Comparison of ENCODE assay signal across 28 mouse cellular contexts in genomic region chr5:75461368-75461767, GRCm38 (mm10).
DNase-seq lines count a peak whose midpoint lies in the region; ATAC-seq and TF ChIP-seq lines count a peak whose summit lies in the region.
"Had no signal": no experiment of that assay in that cellular context is flagged by ENCODE, and none has a peak within 500 bp of the region (broad histone marks: within the 10 kb centered on the region; RNA-seq: fewer than 3 reads in every experiment).

No protein-coding gene starts in this region.

- H3K27me3 ChIP-seq in MEL (ENCODE audit: control insufficient read depth in 1 of 2, insufficient read depth in 2 of 2, low read length in 2 of 2): no peaks in the 10 kb centered on the region
- H3K27me3 ChIP-seq in liver, embryonic 14.5 days (ENCODE audit: control insufficient read depth, insufficient read depth, low read length): no peaks in the 10 kb centered on the region
- H3K27me3 ChIP-seq in liver, postnatal 0 days (ENCODE audit: insufficient read depth, low read length): no peaks in the 10 kb centered on the region
- H3K27me3 ChIP-seq in hindbrain, postnatal 0 days (ENCODE audit: insufficient read depth, low read length): no peaks in the 10 kb centered on the region
- H3K27me3 ChIP-seq in midbrain, embryonic 16.5 days (ENCODE audit: control insufficient read depth, insufficient read depth, low read depth, low read length): no peaks in the 10 kb centered on the region
- no peaks in the 10 kb centered on the region for H3K27me3 ChIP-seq in stomach, postnatal 0 days (ENCODE audit: control insufficient read depth, insufficient read depth, low read length)
- H3K27me3 ChIP-seq: embryonic facial prominence, embryonic 13.5 days; heart, embryonic 13.5 days; Patski had no signal

- DNase-seq in MEL (ENCODE audit: low read depth, low spot score): peak; percentile 77
- peak; percentile 9 for DNase-seq in c-Kit-positive CD71-positive TER-119-positive erythroid progenitor cells, embryonic 14.5 days (ENCODE audit: low spot score)
- no peak for DNase-seq in liver, embryonic 14.5 days (ENCODE audit: low read depth in 3 of 3, low spot score in 3 of 3)
- DNase-seq in liver, postnatal 0 days: no peak
- no peak for DNase-seq in hindbrain, postnatal 0 days (ENCODE audit: low spot score)
- no peak for DNase-seq in stomach, postnatal 0 days (ENCODE audit: low spot score)
- DNase-seq: adrenal gland, postnatal 10 days; adrenal gland, postnatal 36 days; cerebellum, adult 11 months; cerebellum, adult 2 months; cerebellum, adult 9-11 months; cerebellum, postnatal 25 days; gastrocnemius, postnatal 10 days; gastrocnemius, postnatal 36 days; heart, adult 2 months; heart, postnatal 14 days; heart, postnatal 4 days had no signal

- TF ChIP-seq RAD21 in MEL (IDR thresholded peaks at IDR 0.05; ENCODE audit: low read depth, low read length): no peak; the same call in 1 of the 2 replicates

- WGBS in liver, embryonic 14.5 days (ENCODE audit: insufficient replicate concordance): 11% methylated on average over 5 of the region's 5 CpGs
- WGBS in liver, postnatal 0 days (ENCODE audit: insufficient replicate concordance): 50% methylated on average over 5 of the region's 5 CpGs
- WGBS in hindbrain, postnatal 0 days: 88% methylated on average over 5 of the region's 5 CpGs
- 88% methylated on average over 5 of the region's 5 CpGs for WGBS in midbrain, embryonic 16.5 days
- WGBS in stomach, postnatal 0 days: 83% methylated on average over 5 of the region's 5 CpGs

- H3K9me3 ChIP-seq in MEL (replicated peaks; ENCODE audit: insufficient read depth, low read length): no peaks in the 10 kb centered on the region
- no peaks in the 10 kb centered on the region for H3K9me3 ChIP-seq in liver, embryonic 14.5 days (ENCODE audit: control insufficient read depth, low read length)
- no peaks in the 10 kb centered on the region for H3K9me3 ChIP-seq in liver, postnatal 0 days (ENCODE audit: low read length)
- no peaks in the 10 kb centered on the region for H3K9me3 ChIP-seq in hindbrain, postnatal 0 days (ENCODE audit: low read length)
- no peaks in the 10 kb centered on the region for H3K9me3 ChIP-seq in midbrain, embryonic 16.5 days (replicated peaks; ENCODE audit: control insufficient read depth, low read length, poor library complexity, severe bottlenecking)
- H3K9me3 ChIP-seq in stomach, postnatal 0 days (ENCODE audit: control insufficient read depth, low read length): no peaks in the 10 kb centered on the region
- H3K9me3 ChIP-seq: embryonic facial prominence, embryonic 10.5 days; embryonic facial prominence, embryonic 13.5 days; forebrain, embryonic 12.5 days; heart, embryonic 10.5 days; heart, embryonic 13.5 days had no signal

- H3K36me3 ChIP-seq in MEL (ENCODE audit: control insufficient read depth in 1 of 2, insufficient read depth in 2 of 2, low read length in 2 of 2): peaks cover 0 to 55% of the 10 kb centered on the region in 2 experiments; a peak in 2 of 4 replicates
- no peaks in the 10 kb centered on the region for H3K36me3 ChIP-seq in liver, embryonic 14.5 days (replicated peaks; ENCODE audit: control insufficient read depth, insufficient read depth, low read depth)
- H3K36me3 ChIP-seq in liver, postnatal 0 days (replicated peaks; ENCODE audit: insufficient read depth, low read length): no peaks in the 10 kb centered on the region
- H3K36me3 ChIP-seq in hindbrain, postnatal 0 days (ENCODE audit: insufficient read depth, low read length): no peaks in the 10 kb centered on the region
- H3K36me3 ChIP-seq in midbrain, embryonic 16.5 days (ENCODE audit: control insufficient read depth, insufficient read depth, low read length): no peaks in the 10 kb centered on the region
- H3K36me3 ChIP-seq in stomach, postnatal 0 days (ENCODE audit: control insufficient read depth, insufficient read depth, low read length): no peaks in the 10 kb centered on the region
- H3K36me3 ChIP-seq: embryonic facial prominence, embryonic 10.5 days; embryonic facial prominence, embryonic 13.5 days; forebrain, embryonic 12.5 days; heart, embryonic 10.5 days; heart, embryonic 13.5 days had no signal

- peak overlapping the region; percentile 50 for H3K4me2 ChIP-seq in liver, embryonic 14.5 days (ENCODE audit: low read depth)
- H3K4me2 ChIP-seq in liver, postnatal 0 days (ENCODE audit: low read depth, low read length): peak overlapping the region; percentile 26; the same call in 1 of the 2 replicates
- no peak overlapping the region for H3K4me2 ChIP-seq in hindbrain, postnatal 0 days (ENCODE audit: low read depth, low read length)
- H3K4me2 ChIP-seq in midbrain, embryonic 16.5 days (ENCODE audit: low read length): no peak overlapping the region
- no peak overlapping the region for H3K4me2 ChIP-seq in stomach, postnatal 0 days (replicated peaks; ENCODE audit: low read depth)
- H3K4me2 ChIP-seq: embryonic facial prominence, embryonic 13.5 days; forebrain, embryonic 12.5 days; heart, embryonic 13.5 days; hindbrain, embryonic 14.5 days had no signal

- no peaks in the 10 kb centered on the region; the same call in 1 of the 2 replicates for H3K79me2 ChIP-seq in MEL (ENCODE audit: control insufficient read depth, insufficient read depth, low read length, poor library complexity)

- TF ChIP-seq EP300 in MEL (IDR thresholded peaks at IDR 0.05; ENCODE audit: low read depth in 1 of 2, low read length in 2 of 2): peak; percentile 97 to 99
- TF ChIP-seq EP300 in liver, embryonic 14.5 days (IDR thresholded peaks at IDR 0.05; ENCODE audit: low read depth): peak; percentile 61
- TF ChIP-seq EP300 in liver, postnatal 0 days (IDR thresholded peaks at IDR 0.05; ENCODE audit: low read depth): peak; percentile 80
- TF ChIP-seq EP300 in stomach, postnatal 0 days (optimal IDR thresholded peaks at IDR 0.05): no peak

- peak overlapping the region; percentile 6 to 25; a peak in 3 of 4 replicates for H3K4me3 ChIP-seq in MEL (ENCODE audit: control insufficient read depth in 1 of 2, insufficient read depth in 1 of 2, low read depth in 2 of 2, low read length in 2 of 2)
- no peak overlapping the region for H3K4me3 ChIP-seq in liver, embryonic 14.5 days (ENCODE audit: insufficient read depth in 1 of 2, low read depth in 2 of 2, low read length in 2 of 2)
- H3K4me3 ChIP-seq in liver, postnatal 0 days (ENCODE audit: low read depth, low read length): no peak overlapping the region
- H3K4me3 ChIP-seq in hindbrain, postnatal 0 days (ENCODE audit: low read length): no peak overlapping the region
- H3K4me3 ChIP-seq in midbrain, embryonic 16.5 days (ENCODE audit: low read depth, low read length): no peak overlapping the region
- no peak overlapping the region for H3K4me3 ChIP-seq in stomach, postnatal 0 days (ENCODE audit: low read depth, low read length)
- H3K4me3 ChIP-seq: embryonic facial prominence, embryonic 10.5 days; embryonic facial prominence, embryonic 13.5 days; erythroblast, embryonic 14.5 days; forebrain, embryonic 12.5 days; heart, adult 2 months; heart, embryonic 10.5 days; heart, embryonic 13.5 days had no signal

- peak overlapping the region; percentile 83 for H3K9ac ChIP-seq in MEL (ENCODE audit: control insufficient read depth, low read depth, low read length, poor library complexity, severe bottlenecking)
- H3K9ac ChIP-seq in liver, embryonic 14.5 days (replicated peaks): no peak overlapping the region
- no peak overlapping the region for H3K9ac ChIP-seq in liver, postnatal 0 days (replicated peaks)
- H3K9ac ChIP-seq in hindbrain, postnatal 0 days (replicated peaks; ENCODE audit: low read length): no peak overlapping the region
- no peak overlapping the region for H3K9ac ChIP-seq in midbrain, embryonic 16.5 days (ENCODE audit: low read depth, low read length)
- H3K9ac ChIP-seq in stomach, postnatal 0 days (ENCODE audit: low read length): no peak overlapping the region
- H3K9ac ChIP-seq: embryonic facial prominence, embryonic 13.5 days; forebrain, embryonic 12.5 days; heart, embryonic 13.5 days; hindbrain, embryonic 14.5 days had no signal

- H3K4me1 ChIP-seq in MEL (ENCODE audit: control insufficient read depth in 1 of 2, insufficient read depth in 2 of 2, low read length in 2 of 2): peaks cover 33 to 70% of the 10 kb centered on the region in 2 experiments
- H3K4me1 ChIP-seq in liver, embryonic 14.5 days (replicated peaks; ENCODE audit: control insufficient read depth in 2 of 2, insufficient read depth in 2 of 2, low read length in 1 of 2): peaks cover 22 to 44% of the 10 kb centered on the region in 2 experiments
- H3K4me1 ChIP-seq in liver, postnatal 0 days (ENCODE audit: insufficient read depth): peaks cover 15% of the 10 kb centered on the region
- H3K4me1 ChIP-seq in hindbrain, postnatal 0 days (ENCODE audit: insufficient read depth, low read length): no peaks in the 10 kb centered on the region
- H3K4me1 ChIP-seq in midbrain, embryonic 16.5 days (ENCODE audit: control insufficient read depth, insufficient read depth, low read length): no peaks in the 10 kb centered on the region
- H3K4me1 ChIP-seq in stomach, postnatal 0 days (replicated peaks; ENCODE audit: control insufficient read depth, insufficient read depth): no peaks in the 10 kb centered on the region
- H3K4me1 ChIP-seq: embryonic facial prominence, embryonic 13.5 days; forebrain, embryonic 12.5 days had no signal

- ATAC-seq in liver, embryonic 14.5 days (ENCODE audit: insufficient read depth): no peak
- no peak for ATAC-seq in liver, postnatal 0 days
- no peak for ATAC-seq in hindbrain, postnatal 0 days
- ATAC-seq in midbrain, embryonic 16.5 days: no peak
- ATAC-seq in stomach, postnatal 0 days (ENCODE audit: low FRiP score, low TSS enrichment): no peak
- ATAC-seq: CD4-positive, CD25-positive, alpha-beta regulatory T cell, adult 4 months; forebrain, embryonic 16.5 days; Patski had no signal

- TF ChIP-seq CTCF in MEL (IDR thresholded peaks at IDR 0.05 in 2 of 3, conservative IDR thresholded peaks at IDR 0.05 in 1 of 3; ENCODE audit: control insufficient read depth in 1 of 3, insufficient read depth in 1 of 3, low read depth in 2 of 3, low read length in 3 of 3, poor library complexity in 1 of 3, severe bottlenecking in 1 of 3): no peak
- no peak for TF ChIP-seq CTCF in liver, embryonic 14.5 days (IDR thresholded peaks at IDR 0.05; ENCODE audit: low read depth)
- TF ChIP-seq CTCF in liver, postnatal 0 days (IDR thresholded peaks at IDR 0.05; ENCODE audit: low read depth): no peak
- no peak for TF ChIP-seq CTCF in hindbrain, postnatal 0 days (IDR thresholded peaks at IDR 0.05; ENCODE audit: low read depth)
- no peak for TF ChIP-seq CTCF in stomach, postnatal 0 days (IDR thresholded peaks at IDR 0.05; ENCODE audit: low read depth)

- TF ChIP-seq POLR2A in MEL (IDR thresholded peaks at IDR 0.05; ENCODE audit: control insufficient read depth in 1 of 2, insufficient read depth in 1 of 2, low read depth in 1 of 2, low read length in 2 of 2, poor library complexity in 1 of 2): peak in 1 of 2 experiments; percentile 55; a peak in 1 of 4 replicates

- peak overlapping the region; percentile 100 for H3K27ac ChIP-seq in MEL (ENCODE audit: control insufficient read depth, low read depth, low read length)
- H3K27ac ChIP-seq in liver, embryonic 14.5 days: peak overlapping the region; percentile 46
- no peak overlapping the region for H3K27ac ChIP-seq in liver, postnatal 0 days (ENCODE audit: low read depth)
- no peak overlapping the region for H3K27ac ChIP-seq in hindbrain, postnatal 0 days
- H3K27ac ChIP-seq in midbrain, embryonic 16.5 days (ENCODE audit: low read length): no peak overlapping the region
- no peak overlapping the region for H3K27ac ChIP-seq in stomach, postnatal 0 days (replicated peaks)
- H3K27ac ChIP-seq: embryonic facial prominence, embryonic 10.5 days; embryonic facial prominence, embryonic 13.5 days; forebrain, embryonic 12.5 days; heart, adult 2 months; heart, embryonic 10.5 days; heart, embryonic 13.5 days; hindbrain, embryonic 14.5 days had no signal

Comparison
In these comparisons a context has a peak if more than half of its experiments do, and no peak if none do; other contexts are left out.
1. H3K27ac ChIP-seq: peak in MEL (single experiment) and liver, embryonic 14.5 days (single experiment); none in liver, postnatal 0 days (single experiment), hindbrain, postnatal 0 days (single experiment), midbrain, embryonic 16.5 days (single experiment) and stomach, postnatal 0 days (single experiment).
2. DNase-seq: peak in MEL (single experiment) and c-Kit-positive CD71-positive TER-119-positive erythroid progenitor cells, embryonic 14.5 days (single experiment); none in liver, embryonic 14.5 days (0 of 3), liver, postnatal 0 days (single experiment), hindbrain, postnatal 0 days (single experiment) and stomach, postnatal 0 days (single experiment).
3. H3K4me3 ChIP-seq: peak in MEL (2 of 2); none in liver, embryonic 14.5 days (0 of 2), liver, postnatal 0 days (single experiment), hindbrain, postnatal 0 days (single experiment), midbrain, embryonic 16.5 days (single experiment) and stomach, postnatal 0 days (single experiment).
4. H3K4me2 ChIP-seq: peak in liver, embryonic 14.5 days (single experiment) and liver, postnatal 0 days (single experiment); none in hindbrain, postnatal 0 days (single experiment), midbrain, embryonic 16.5 days (single experiment) and stomach, postnatal 0 days (single experiment).